Mouse (Mus musculus) spleen, postnatal 36 days (tissue): Measurements from ENCODE around the gene Dbi.
A peak's percentile ranks its signal among the peaks of the same experiment; 100 is the strongest.

ENCODE experiments used
- DNase-seq, 2 experiments: peaks; one replicate each; pipeline ENCODE4 v3.0.0; 2022; ENCODE audit warnings: low spot score in 2 of 2, mixed read lengths in 1 of 2

Gene Dbi

DNA sequence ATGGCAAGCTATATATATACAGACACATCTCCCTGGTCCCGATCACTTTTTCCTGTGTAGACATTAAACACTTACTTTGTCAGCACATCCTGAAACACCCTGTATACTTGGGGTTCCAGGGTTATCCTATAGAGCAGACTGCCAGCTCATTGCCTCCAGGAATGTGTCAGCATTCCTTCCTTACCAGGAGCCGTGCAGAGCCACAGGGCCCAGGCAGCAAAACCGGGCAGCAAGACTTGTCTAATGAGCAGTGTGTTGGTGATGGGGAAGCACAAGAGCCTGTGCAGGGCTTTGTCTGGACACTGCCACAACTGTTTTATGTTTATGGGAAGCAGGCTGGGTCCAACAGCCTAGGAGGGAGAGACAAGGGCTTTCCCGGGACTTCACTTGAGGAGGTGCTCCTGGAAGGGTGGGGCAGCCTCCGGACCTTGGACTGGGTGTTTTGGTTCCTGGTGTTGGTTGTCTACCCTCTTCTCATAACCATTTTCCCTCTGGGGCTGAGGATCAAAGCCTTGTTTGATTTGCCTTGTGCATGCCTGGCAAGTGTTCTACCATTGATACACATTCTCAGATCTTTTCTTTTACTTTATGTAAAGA is 36.9 kb downstream of the Dbi start:
- no peak for DNase-seq

DNA sequence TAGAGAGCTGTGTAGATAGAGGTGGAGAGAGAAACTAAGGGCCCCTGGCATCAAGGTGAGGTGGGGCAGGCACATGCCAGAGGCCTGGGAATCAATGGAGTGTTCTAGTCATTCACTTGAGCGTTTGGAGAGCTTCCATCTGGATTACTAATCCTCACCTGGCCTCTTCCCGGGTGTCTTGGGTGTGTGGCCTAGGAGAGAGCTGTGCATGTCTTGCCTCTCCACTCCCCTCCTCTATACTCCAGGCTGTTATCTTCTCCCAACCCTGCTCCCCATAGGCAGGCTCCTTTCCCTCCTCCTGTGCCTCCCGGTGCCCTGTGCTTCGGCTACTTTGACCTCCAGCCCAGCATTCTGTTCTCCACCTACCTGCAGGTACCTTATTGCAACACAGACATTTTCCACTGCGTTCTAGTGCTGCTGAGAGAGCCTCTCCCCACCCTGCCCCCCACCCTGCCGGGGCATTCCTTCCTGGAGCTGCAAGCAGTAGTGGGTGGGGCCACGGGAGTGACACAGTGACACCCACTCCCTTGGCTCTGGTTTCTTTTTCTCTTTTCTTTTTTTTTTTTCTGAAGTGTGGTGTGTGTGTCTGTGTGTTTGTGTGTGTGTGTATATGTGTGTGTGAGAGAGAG is 37.8 kb downstream of the Dbi start:
- DNase-seq: no peak

DNA sequence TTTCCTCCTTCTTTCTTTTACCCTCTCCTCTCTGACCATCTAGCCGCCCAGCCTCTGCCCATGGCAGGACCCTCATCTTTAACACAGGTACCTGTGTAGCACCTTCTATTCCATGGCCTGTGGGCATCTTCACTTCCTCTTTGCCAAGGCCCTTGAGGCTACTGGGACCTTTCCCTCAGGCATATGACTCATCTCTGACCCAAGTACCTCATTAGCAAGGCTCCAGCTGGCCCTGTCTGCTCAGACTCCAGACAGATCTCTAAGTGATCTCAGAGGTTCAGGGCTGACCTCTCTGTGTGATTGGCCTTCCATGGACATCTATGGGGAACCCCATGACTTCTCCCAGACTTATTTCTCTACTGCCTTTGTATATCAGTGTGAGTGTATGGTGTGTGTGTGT is 40.2 kb downstream of the Dbi start:
- no peak for DNase-seq

GRCm38 (mm10) chr1:120077746-120078410 is 43.0 kb downstream of the Dbi start:
- DNase-seq: no peak

DNA sequence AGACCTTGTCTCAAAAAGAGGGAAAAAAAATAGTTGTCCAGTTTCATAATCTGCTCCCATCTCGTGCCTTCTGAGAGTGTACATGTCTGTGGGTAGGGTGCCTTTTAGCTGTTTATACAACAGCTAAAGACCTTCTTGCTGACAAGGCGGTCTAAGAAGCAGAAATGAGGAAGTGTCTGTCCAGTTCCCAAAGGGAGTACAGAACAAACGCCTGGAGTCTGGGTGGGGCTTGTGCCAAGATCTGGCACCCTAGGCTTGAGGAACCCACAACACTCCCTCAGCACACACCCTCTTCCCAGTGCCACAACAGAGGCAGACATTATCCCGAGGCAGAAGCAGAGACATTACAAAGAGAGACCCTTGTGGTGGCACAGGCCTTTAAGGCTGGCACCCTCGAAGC is 45.4 kb downstream of the Dbi start:
- DNase-seq: no peak

- DNase-seq: no peak
Measured at GRCm38 (mm10) chr1:120074931-120075330, 45.9 kb downstream of the Dbi start.

- DNase-seq: no peak
Measured at GRCm38 (mm10) chr1:120074307-120074702, 46.6 kb downstream of the Dbi start.

DNA sequence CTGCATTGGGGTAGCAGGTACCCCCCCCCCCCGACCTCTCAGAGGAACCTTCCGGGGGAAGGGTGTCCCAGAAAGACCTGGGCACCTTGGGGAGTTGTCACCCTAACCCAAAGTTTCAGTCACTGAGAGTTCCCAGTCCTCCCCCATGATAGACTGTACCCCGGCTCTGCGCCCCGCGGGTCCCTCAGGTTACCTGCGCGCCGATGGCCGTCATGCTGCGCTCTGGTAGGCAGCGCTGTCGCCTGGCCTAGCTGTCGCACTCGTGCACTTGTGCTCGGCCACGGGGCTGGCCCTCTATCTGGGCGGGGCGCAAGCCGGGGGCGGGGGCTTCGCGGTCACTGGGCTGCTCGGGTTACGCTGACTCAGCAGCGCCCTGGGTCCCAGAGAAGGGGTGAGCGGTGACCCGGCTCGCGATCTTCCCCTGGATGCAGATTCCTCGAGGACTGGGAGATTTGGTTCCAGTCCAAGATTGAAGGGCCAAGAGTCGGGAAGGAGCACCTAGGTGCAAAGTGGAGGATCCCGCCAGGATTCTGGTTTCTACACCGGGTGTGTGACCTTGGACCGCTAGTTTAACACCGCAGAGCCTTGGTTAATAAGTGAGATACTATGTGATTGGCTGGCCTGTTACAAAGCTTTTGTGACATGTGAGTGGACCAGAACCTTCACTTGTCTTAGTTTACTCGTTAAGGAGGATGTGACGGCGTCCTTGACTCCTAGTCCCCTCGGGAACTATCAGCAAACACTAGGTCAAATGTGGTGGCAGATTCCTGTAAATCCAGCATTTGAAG is 47.2 kb downstream of the Dbi start, which contains the start of gene Tmem37:
Gene Tmem37 (minus strand): TSS at position 556 of the 788 bp plus-strand sequence.
- DNase-seq: peak; percentile 27 to 30

DNA sequence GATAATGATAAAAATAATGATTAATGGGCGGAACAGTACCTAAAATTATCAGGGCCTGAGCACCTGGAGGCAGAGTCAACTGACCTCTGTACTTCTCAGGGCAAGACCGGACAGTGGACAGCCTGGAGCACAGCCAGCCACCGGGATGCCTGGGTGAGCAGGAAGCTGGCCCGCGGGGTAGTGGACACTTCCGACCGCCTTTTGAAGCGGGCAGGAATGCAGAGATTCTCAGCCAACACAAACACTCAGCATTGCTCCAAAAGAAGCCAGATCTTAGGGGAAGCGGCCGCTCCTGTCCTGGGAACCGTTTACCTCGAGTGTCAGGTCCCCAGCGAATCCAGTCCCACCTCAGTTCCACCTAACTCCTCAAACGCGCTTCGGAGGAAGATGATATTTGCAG is 48.0 kb downstream of the Dbi start:
- DNase-seq: no peak

- DNase-seq: no peak
Measured at GRCm38 (mm10) chr1:120071133-120071532, 49.7 kb downstream of the Dbi start.

GRCm38 (mm10) chr1:120070168-120070567 is 50.7 kb downstream of the Dbi start:
- no peak for DNase-seq

DNA sequence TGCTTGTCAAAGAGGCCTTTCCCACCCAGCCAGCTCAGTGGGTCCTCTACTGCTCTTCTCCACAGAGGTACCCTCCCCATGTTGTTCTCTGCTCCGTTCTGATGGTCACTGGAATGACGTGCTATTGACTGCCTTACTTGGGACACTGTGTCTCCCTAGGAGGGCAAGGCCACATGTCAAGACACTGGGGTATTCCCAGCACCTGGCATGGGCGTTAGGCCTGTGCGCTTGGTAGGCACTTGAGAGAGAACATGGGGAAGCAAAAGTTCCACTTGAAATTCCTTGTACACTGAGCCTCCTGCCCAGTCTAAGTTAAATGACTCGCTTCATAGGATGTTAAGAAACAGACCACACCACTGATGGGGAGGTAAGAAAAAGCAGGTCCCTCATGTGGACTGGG is 51.8 kb downstream of the Dbi start:
- DNase-seq: no peak

- DNase-seq: no peak
Measured at GRCm38 (mm10) chr1:120066625-120067024, 54.3 kb downstream of the Dbi start.

DNA sequence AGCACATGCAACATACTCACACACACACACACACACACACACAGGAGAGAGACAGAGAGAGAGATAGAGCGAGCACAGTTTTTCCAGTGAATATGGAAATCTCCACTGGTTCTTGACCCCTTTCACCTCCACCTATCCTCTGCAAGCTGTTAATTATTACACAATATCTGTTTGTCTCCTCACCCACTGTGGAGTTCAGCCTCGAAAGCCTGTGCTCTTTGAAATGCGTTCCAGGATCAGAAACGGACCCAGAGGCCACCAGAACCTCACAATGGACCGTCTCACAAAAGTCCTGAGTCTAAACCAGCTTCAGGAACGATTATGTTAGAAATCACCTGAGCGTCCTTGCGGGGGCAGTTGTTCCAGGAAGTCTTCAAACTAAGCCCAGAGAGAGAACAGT is 54.7 kb downstream of the Dbi start:
- DNase-seq: no peak

- DNase-seq: no peak
Measured at GRCm38 (mm10) chr1:120064036-120064682, 56.7 kb downstream of the Dbi start.
